Comparison of ENCODE assay signal across 18 mouse cellular contexts in the genomic region with DNA sequence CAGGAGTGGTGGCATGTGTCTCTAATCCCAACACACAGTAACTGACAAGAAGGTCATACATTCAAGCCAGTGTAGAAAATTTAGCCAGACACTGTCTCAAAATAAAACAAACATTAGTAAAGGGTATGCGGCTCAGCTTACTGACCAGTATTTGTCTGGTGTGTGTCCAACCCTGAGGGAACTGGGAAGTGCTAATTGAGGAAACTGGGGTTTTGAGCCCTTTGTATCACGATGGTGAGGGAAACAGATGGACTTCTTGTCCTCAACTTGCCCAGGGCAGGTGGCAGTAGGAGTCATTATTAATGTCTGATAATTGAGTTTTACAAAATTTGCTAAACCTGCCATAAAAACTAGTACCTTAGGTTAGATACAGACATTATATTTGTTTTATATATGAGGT. TPM values are rescaled to one million over a fixed set of nuclear protein-coding genes. Genes with fewer than 3 reads are reported as not detected.
DNase-seq lines count a peak whose midpoint lies in the region; ATAC-seq and TF ChIP-seq lines count a peak whose summit lies in the region.
"Had no signal": no experiment of that assay in that cellular context is flagged by ENCODE, and none has a peak within 500 bp of the region (broad histone marks: within the 10 kb centered on the region; RNA-seq: fewer than 3 reads in every experiment).

No protein-coding gene starts in this region.

- 0 out of 2 replicates have a peak, but pooled peaks have one; percentile 31 for ATAC-seq in common myeloid progenitor, adult 5-6 weeks (replicated peaks; ENCODE audit: low read depth, poor library complexity, severe bottlenecking)
- peak; percentile 41; the same call in 1 of the 2 replicates for ATAC-seq in megakaryocyte progenitor cell, adult 5-6 weeks (replicated peaks; ENCODE audit: poor library complexity)
- no peak for ATAC-seq in megakaryocyte-erythroid progenitor cell, adult 5-6 weeks (replicated peaks; ENCODE audit: low FRiP score, low TSS enrichment, poor library complexity, severe bottlenecking)
- ATAC-seq: forebrain, embryonic 13.5 days; hindbrain, postnatal 0 days had no signal

- peak overlapping the region; percentile 70 for H3K27ac ChIP-seq in layer of hippocampus, adult 2 months
- peak overlapping the region; percentile 99 for H3K27ac ChIP-seq in bone marrow macrophage, adult 2 months (ENCODE audit: insufficient read depth, low read depth, low read length)
- H3K27ac ChIP-seq: embryonic facial prominence, embryonic 12.5 days; forebrain, embryonic 13.5 days; hindbrain, embryonic 10.5 days; hindbrain, postnatal 0 days had no signal

- no peak for TF ChIP-seq POLR2A in bone marrow macrophage, adult 2 months (IDR thresholded peaks at IDR 0.05; ENCODE audit: borderline replicate concordance, low read depth, low read length)

- TF ChIP-seq CTCF in layer of hippocampus, adult 2 months (conservative IDR thresholded peaks at IDR 0.05) = no peak
- TF ChIP-seq CTCF in bone marrow macrophage, adult 2 months (IDR thresholded peaks at IDR 0.05; ENCODE audit: low read depth, low read length) = no peak

- DNase-seq in layer of hippocampus, adult 2 months (ENCODE audit: low spot score in 2 of 2) = no peak
- DNase-seq in layer of hippocampus, postnatal 36 days = no peak
- DNase-seq in lung, postnatal 36 days = no peak
- DNase-seq: adrenal gland, adult 2 months; cerebellum, adult 9-11 months; lung, adult 2 months; midbrain, embryonic 14.5 days; right cerebral cortex, postnatal 25 days had no signal

- H3K4me1 ChIP-seq in bone marrow macrophage, adult 2 months (ENCODE audit: control insufficient read depth, insufficient read depth, low read length) = peaks cover 66% of the 10 kb centered on the region
- H3K4me1 ChIP-seq: forebrain, embryonic 13.5 days had no signal

- H3K4me3 ChIP-seq in layer of hippocampus, adult 2 months = no peak overlapping the region
- H3K4me3 ChIP-seq in bone marrow macrophage, adult 2 months (ENCODE audit: insufficient read depth, low read length) = no peak overlapping the region
- H3K4me3 ChIP-seq: embryonic facial prominence, embryonic 12.5 days; erythroblast, embryonic 14.5 days; forebrain, embryonic 13.5 days; hindbrain, embryonic 10.5 days; limb, embryonic 12.5 days had no signal

RNA-seq across cellular contexts. Expression of gene AC170998.1, which starts 16.9 kb away (rescaled TPM):
- total RNA-seq in layer of hippocampus, adult 2 months (2021) = 1 to 10 TPM; 2.7 to 5.5 TPM
- total RNA-seq in layer of hippocampus, postnatal 36 days (2021) = 1 to 10 TPM; 1.4 to 1.8 TPM
- 4.0 and 11.4 TPM in 2 replicates for polyA plus RNA-seq in bone marrow macrophage, adult 2 months (2012; ENCODE audit: insufficient read depth, insufficient read length, missing spikeins)
- total RNA-seq in common myeloid progenitor, adult 5-6 weeks (2017) = 3.4 TPM in 1 of 2 replicates, not detected in the other
- 4.3 and 6.5 TPM in 2 replicates for total RNA-seq in megakaryocyte progenitor cell, adult 5-6 weeks (2015)
- total RNA-seq in megakaryocyte progenitor cell, adult 5-6 weeks (2017) = 1.1 and 5.1 TPM in 2 replicates
- 8.7 and 12.8 TPM in 2 replicates for total RNA-seq in megakaryocyte-erythroid progenitor cell, adult 5-6 weeks (2014; fragmentation: Nextera tagmentation)
- total RNA-seq in megakaryocyte-erythroid progenitor cell, adult 5-6 weeks (2017) = not detected in 2 replicates
- polyA plus RNA-seq: erythroblast, embryonic 14.5 days had no signal

RNA-seq across cellular contexts. Expression of gene Mapk14, which starts 17.9 kb away (rescaled TPM):
- total RNA-seq in layer of hippocampus, adult 2 months (2021) = 10 to 100 TPM; 70.6 to 82.7 TPM
- total RNA-seq in layer of hippocampus, postnatal 36 days (2021) = 10 to 100 TPM; 76.7 to 78.8 TPM
- polyA plus RNA-seq in bone marrow macrophage, adult 2 months (2012; ENCODE audit: insufficient read depth, insufficient read length, missing spikeins) = 192 and 195 TPM in 2 replicates
- total RNA-seq in common myeloid progenitor, adult 5-6 weeks (2017) = 81.4 and 94.2 TPM in 2 replicates
- total RNA-seq in megakaryocyte progenitor cell, adult 5-6 weeks (2015) = 111 TPM in 2 replicates
- 100 and 110 TPM in 2 replicates for total RNA-seq in megakaryocyte progenitor cell, adult 5-6 weeks (2017)
- total RNA-seq in megakaryocyte-erythroid progenitor cell, adult 5-6 weeks (2014; fragmentation: Nextera tagmentation) = 93.9 and 100 TPM in 2 replicates
- 54.0 and 87.6 TPM in 2 replicates for total RNA-seq in megakaryocyte-erythroid progenitor cell, adult 5-6 weeks (2017)

RNA-seq across cellular contexts. Expression of gene Slc26a8, which starts 19.0 kb away (rescaled TPM):
- 1 to 10 TPM; 6.3 to 6.9 TPM for total RNA-seq in layer of hippocampus, adult 2 months (2021)
- 1 to 10 TPM; 3.7 to 6.4 TPM for total RNA-seq in layer of hippocampus, postnatal 36 days (2021)
- 0.95 TPM in 1 of 2 replicates, not detected in the other for polyA plus RNA-seq in bone marrow macrophage, adult 2 months (2012; ENCODE audit: insufficient read depth, insufficient read length, missing spikeins)
- total RNA-seq in common myeloid progenitor, adult 5-6 weeks (2017) = 1.1 TPM in 1 of 2 replicates, not detected in the other
- total RNA-seq in megakaryocyte progenitor cell, adult 5-6 weeks (2015) = 1.3 and 3.0 TPM in 2 replicates
- total RNA-seq in megakaryocyte progenitor cell, adult 5-6 weeks (2017) = 0.21 and 1.5 TPM in 2 replicates
- total RNA-seq in megakaryocyte-erythroid progenitor cell, adult 5-6 weeks (2014; fragmentation: Nextera tagmentation) = 1.9 and 3.7 TPM in 2 replicates
- total RNA-seq in megakaryocyte-erythroid progenitor cell, adult 5-6 weeks (2017) = 1.2 TPM in 1 of 2 replicates, not detected in the other
